Mouse (Mus musculus) E14TG2a.4 (cell line): ENCODE measurements around the gene Gm17651.

Experiments
- CTCF ChIP-seq: conservative IDR thresholded peaks from 2 replicates; pipeline ENCODE4 v1.5.1; 2014; ENCODE audit warnings: low read length
- NANOG ChIP-seq: IDR thresholded peaks from 2 replicates; pipeline ENCODE4 v1.6.1; 2014; ENCODE audit warnings: borderline replicate concordance, low read length, mixed read lengths
- POU5F1 ChIP-seq: IDR thresholded peaks from 2 replicates; pipeline ENCODE4 v1.6.1; 2014; ENCODE audit warnings: low read length, borderline replicate concordance

DNA sequence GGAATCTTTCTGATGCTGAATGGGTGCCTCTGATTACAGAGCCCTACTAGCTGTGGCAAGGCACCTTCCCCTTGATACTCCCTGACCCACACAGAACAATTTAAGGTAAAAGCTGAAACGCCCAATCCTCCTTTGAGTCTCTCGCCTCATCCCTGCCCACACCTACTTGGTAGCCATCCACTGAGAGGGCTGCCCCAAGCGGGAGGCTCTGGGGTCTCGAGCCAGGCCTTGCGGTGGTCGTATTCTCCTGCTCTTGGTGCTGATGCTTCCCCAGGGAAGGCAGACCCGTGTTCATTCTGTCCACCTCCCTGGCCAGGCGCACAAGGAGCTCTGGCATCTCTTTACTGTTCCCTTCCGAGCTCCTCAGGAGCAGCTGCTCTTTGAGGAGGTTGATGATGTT, 44.6 kb upstream of the Gm17651 start:
- TF ChIP-seq CTCF, result no peak
- TF ChIP-seq POU5F1, result no peak
- TF ChIP-seq NANOG, result no peak
